Mouse (Mus musculus) CD8-positive naive resting alpha-beta T cell, adult 57 days (primary cell): Measurements from ENCODE around the gene Rpl22. TPM values are rescaled to one million over a fixed set of nuclear protein-coding genes. Genes with fewer than 3 reads are reported as not detected.

ENCODE experiments used
- total RNA-seq: library from RNA; stranded (reverse); gene quantifications from one replicate; pipeline ENCODE4 v1.2.4, GENCODE M21; 2023

The Rpl22 gene
- 1,082 TPM for total RNA-seq

GRCm38 (mm10) chr4:152325574-152326411 lies at the start of gene Rpl22:
TSS of gene Rpl22 (plus strand) at chr4:152325742.

GRCm38 (mm10) chr4:152291562-152291961 lies 34.0 kb upstream of the Rpl22 start, which contains the start of gene Hes3:
TSS of gene Hes3 (minus strand) at chr4:152291662.

GRCm38 (mm10) chr4:152296874-152297861 lies 28.4 kb upstream of the Rpl22 start, which contains the start of gene Icmt:
TSS of gene Icmt (plus strand) at chr4:152297227.

GRCm38 (mm10) chr4:152318517-152319234 lies 6.9 kb upstream of the Rpl22 start, which contains the start of gene Rnf207:
TSS of gene Rnf207 (minus strand) at chr4:152318993.

GRCm38 (mm10) chr4:152338419-152339292 lies 13.1 kb downstream of the Rpl22 start, which contains the start of gene Chd5:
TSS of gene Chd5 (plus strand) at chr4:152338651.

Other genes with a start within 250 kb of the Rpl22 start
- gene Tnfrsf25, start 209.8 kb upstream of the Rpl22 start, total RNA-seq, result 9.0 TPM
- gene Espn, start 173.4 kb upstream of the Rpl22 start, total RNA-seq, result 0.64 TPM
- gene Hes2, start 166.9 kb upstream of the Rpl22 start, total RNA-seq, result not detected
- 11.1 TPM for gene Acot7, start 147.6 kb upstream of the Rpl22 start, total RNA-seq
- 0.58 TPM for gene Gpr153, start 51.5 kb upstream of the Rpl22 start, total RNA-seq
- not detected for gene Hes3, start 34.1 kb upstream of the Rpl22 start, total RNA-seq
- gene Icmt, start 28.5 kb upstream of the Rpl22 start, total RNA-seq, result 18.1 TPM
- not detected for gene Rnf207, start 6.7 kb upstream of the Rpl22 start, total RNA-seq
- gene Chd5, start 12.9 kb downstream of the Rpl22 start, total RNA-seq, result 0.06 TPM
- gene Nphp4, start 151.0 kb downstream of the Rpl22 start, total RNA-seq, result 1.9 TPM
- gene Kcnab2, start 152.1 kb downstream of the Rpl22 start, total RNA-seq, result 207 TPM